Mouse (Mus musculus) neural tube, embryonic 11.5 days (tissue): ENCODE results near the gene Eif5a2. TPM values are rescaled to one million over a fixed set of nuclear protein-coding genes. Genes with fewer than 3 reads are reported as not detected.

Experiments used
- ATAC-seq: fragments of 200-750 bp; cut with Nextera tagmentation; 2 replicates; pipeline ENCODE4 v1.8.0; 2017; ENCODE audit warnings: moderate number of reproducible peaks, mild to moderate bottlenecking, moderate TSS enrichment, moderate library complexity; ENCODE audit not compliant: insufficient read depth, low FRiP score, low TSS enrichment
- DNase-seq: peaks from one replicate; pipeline ENCODE4 v3.0.0-alpha.2; 2015; ENCODE audit warnings: low spot score
- H3K27ac ChIP-seq: fragments of 300-500 bp; sonication (generic); 2 replicates; pipeline ENCODE4 v1.5.1; 2014; ENCODE audit warnings: low read depth, mild to moderate bottlenecking, low read length
- H3K27me3 ChIP-seq: fragments of 300-500 bp; sonication (generic); 2 replicates; pipeline ENCODE4 v1.6.1; 2014; ENCODE audit warnings: mild to moderate bottlenecking, low read length, mixed read lengths; ENCODE audit not compliant: control insufficient read depth, insufficient read depth
- H3K36me3 ChIP-seq: fragments of 300-500 bp; sonication (generic); 2 replicates; pipeline ENCODE4 v1.6.1; 2014; ENCODE audit warnings: mild to moderate bottlenecking, low read length, moderate library complexity, mixed read lengths; ENCODE audit not compliant: control insufficient read depth, insufficient read depth
- H3K4me1 ChIP-seq: fragments of 300-500 bp; sonication (generic); 2 replicates; pipeline ENCODE4 v1.6.1; 2014; ENCODE audit warnings: low read length, mixed read lengths; ENCODE audit not compliant: control insufficient read depth, insufficient read depth
- H3K4me2 ChIP-seq: fragments of 300-500 bp; sonication (generic); 2 replicates; pipeline ENCODE4 v1.6.1; 2014; ENCODE audit warnings: low read depth, mild to moderate bottlenecking, moderate library complexity
- H3K4me3 ChIP-seq: fragments of 300-500 bp; sonication (generic); 2 replicates; pipeline ENCODE4 v1.5.1; 2014; ENCODE audit warnings: low read depth, low read length
- H3K9ac ChIP-seq: fragments of 300-500 bp; sonication (generic); 2 replicates; pipeline ENCODE4 v1.6.1; 2014; ENCODE audit warnings: mild to moderate bottlenecking, low read length
- H3K9me3 ChIP-seq: fragments of 300-500 bp; sonication (generic); 2 replicates; pipeline ENCODE4 v1.6.1; 2016; ENCODE audit warnings: low read length; ENCODE audit not compliant: control insufficient read depth
- WGBS: fragments of 180-500 bp; shearing (Covaris S2); extraction: QIAGEN DNeasy Blood & Tissue Kit; methylation state at CpG from one replicate; pipeline ENCODE4 v1.1.7; 2014; 5-methylcytosine and 5-hydroxymethylcytosine counted together
- polyA plus RNA-seq: library from polyadenylated mRNA; unstranded; fragments of >200 nt; fragmentation: Nextera tagmentation; extraction: Ambion mirVana; gene quantifications from 2 replicates; pipeline ENCODE4 v1.2.1, GENCODE M21; 2014

The Eif5a2 gene
- 18.0 and 19.3 TPM in 2 replicates for polyA plus RNA-seq

- H3K27ac ChIP-seq = no peak within 1 kb of the TSS
- peak; percentile 99 for ATAC-seq
- H3K4me3 ChIP-seq = peak within 1 kb of the TSS; percentile 76
- peak; percentile 96 for DNase-seq
- no peaks in the 10 kb centered on the region for H3K9me3 ChIP-seq
- H3K36me3 ChIP-seq = no peaks in the 10 kb centered on the region
- H3K4me1 ChIP-seq = no peaks in the 10 kb centered on the region
- 3% methylated on average over 28 of the region's 46 CpGs for WGBS
- H3K4me2 ChIP-seq = peak within 1 kb of the TSS; percentile 98
- H3K9ac ChIP-seq = peak within 1 kb of the TSS; percentile 80
- no peaks in the 10 kb centered on the region for H3K27me3 ChIP-seq
Measured at GRCm38 (mm10) chr3:28780994-28781393, at the start of gene Eif5a2. Eif5a2 (plus strand) TSS chr3:28781276.

- ATAC-seq = no peak
- no peaks in the 10 kb centered on the region for H3K36me3 ChIP-seq
- H3K4me3 ChIP-seq = no peak overlapping the region
- H3K9ac ChIP-seq = no peak overlapping the region
- no peak overlapping the region for H3K4me2 ChIP-seq
- H3K27ac ChIP-seq = no peak overlapping the region
- DNase-seq = no peak
- WGBS = 63% methylated on average over 2 of the region's 2 CpGs
- no peaks in the 10 kb centered on the region for H3K4me1 ChIP-seq
- H3K27me3 ChIP-seq = no peaks in the 10 kb centered on the region
- no peaks in the 10 kb centered on the region for H3K9me3 ChIP-seq
Measured at GRCm38 (mm10) chr3:28734712-28735111, 46.4 kb upstream of the Eif5a2 start.

GRCm38 (mm10) chr3:28736981-28737380, 44.1 kb upstream of the Eif5a2 start:
- no peak for ATAC-seq
- DNase-seq = no peak

GRCm38 (mm10) chr3:28740353-28740752, 40.7 kb upstream of the Eif5a2 start:
- H3K4me1 ChIP-seq = no peaks in the 10 kb centered on the region
- no peak overlapping the region for H3K27ac ChIP-seq
- H3K9ac ChIP-seq = no peak overlapping the region
- no peak overlapping the region for H3K4me3 ChIP-seq
- no peaks in the 10 kb centered on the region for H3K9me3 ChIP-seq
- no peak overlapping the region for H3K4me2 ChIP-seq
- H3K27me3 ChIP-seq = no peaks in the 10 kb centered on the region
- H3K36me3 ChIP-seq = no peaks in the 10 kb centered on the region
- 30% methylated on average over 6 of the region's 6 CpGs for WGBS
- DNase-seq = no peak
- ATAC-seq = no peak

More at GRCm38 (mm10) chr3:28736981-28737380, 44.1 kb upstream of the Eif5a2 start:
- no peak overlapping the region for H3K27ac ChIP-seq
- H3K9me3 ChIP-seq = no peaks in the 10 kb centered on the region
- H3K4me1 ChIP-seq = no peaks in the 10 kb centered on the region
- no peak overlapping the region for H3K9ac ChIP-seq
- 33% methylated on average over 2 of the region's 2 CpGs for WGBS
- no peak overlapping the region for H3K4me3 ChIP-seq
- no peaks in the 10 kb centered on the region for H3K27me3 ChIP-seq
- H3K4me2 ChIP-seq = no peak overlapping the region
- no peaks in the 10 kb centered on the region for H3K36me3 ChIP-seq

- H3K27ac ChIP-seq = no peak overlapping the region
- H3K36me3 ChIP-seq = no peaks in the 10 kb centered on the region
- H3K9me3 ChIP-seq = no peaks in the 10 kb centered on the region
- 51% methylated on average over 8 of the region's 8 CpGs for WGBS
- H3K4me1 ChIP-seq = no peaks in the 10 kb centered on the region
- H3K4me2 ChIP-seq = no peak overlapping the region
- H3K9ac ChIP-seq = no peak overlapping the region
- DNase-seq (peak; percentile 15), ATAC-seq (no peak)
- no peak overlapping the region for H3K4me3 ChIP-seq
- H3K27me3 ChIP-seq = no peaks in the 10 kb centered on the region
Measured at GRCm38 (mm10) chr3:28743251-28743650, 37.8 kb upstream of the Eif5a2 start.

GRCm38 (mm10) chr3:28745835-28746483, 35.1 kb upstream of the Eif5a2 start:
- ATAC-seq = peak; percentile 87
- H3K27ac ChIP-seq = no peak overlapping the region
- H3K9ac ChIP-seq = no peak overlapping the region
- DNase-seq = peak; percentile 75
- H3K9me3 ChIP-seq = no peaks in the 10 kb centered on the region
- H3K4me3 ChIP-seq = no peak overlapping the region
- H3K4me1 ChIP-seq = no peaks in the 10 kb centered on the region
- WGBS = 34% methylated on average over 7 of the region's 7 CpGs
- no peaks in the 10 kb centered on the region for H3K36me3 ChIP-seq
- H3K27me3 ChIP-seq = no peaks in the 10 kb centered on the region
- no peak overlapping the region for H3K4me2 ChIP-seq

- Histone ChIP-seq H3K27ac (no peak overlapping the region), H3K4me2 (no peak overlapping the region), H3K9ac (no peak overlapping the region), H3K4me3 (no peak overlapping the region), H3K36me3 (no peaks in the 10 kb centered on the region), H3K4me1 (no peaks in the 10 kb centered on the region), H3K27me3 (no peaks in the 10 kb centered on the region), H3K9me3 (no peaks in the 10 kb centered on the region)
- ATAC-seq = no peak
- DNase-seq = no peak
- WGBS = 88% methylated on average over 3 of the region's 3 CpGs
Measured at GRCm38 (mm10) chr3:28748151-28748550, 32.9 kb upstream of the Eif5a2 start.

- ATAC-seq (no peak), DNase-seq (no peak)
- H3K27me3 ChIP-seq = no peaks in the 10 kb centered on the region
- H3K4me3 ChIP-seq = no peak overlapping the region
- no peaks in the 10 kb centered on the region for H3K4me1 ChIP-seq
- H3K9ac ChIP-seq = no peak overlapping the region
- H3K4me2 ChIP-seq = no peak overlapping the region
- H3K36me3 ChIP-seq = no peaks in the 10 kb centered on the region
- no peak overlapping the region for H3K27ac ChIP-seq
- no peaks in the 10 kb centered on the region for H3K9me3 ChIP-seq
Measured at GRCm38 (mm10) chr3:28748956-28749355, 32.1 kb upstream of the Eif5a2 start.

GRCm38 (mm10) chr3:28755477-28755876, 25.6 kb upstream of the Eif5a2 start:
- no peak overlapping the region for H3K4me2 ChIP-seq
- 79% methylated on average over 7 of the region's 7 CpGs for WGBS
- H3K4me3 ChIP-seq = no peak overlapping the region
- no peak overlapping the region for H3K9ac ChIP-seq
- H3K27ac ChIP-seq = no peak overlapping the region
- DNase-seq (no peak), ATAC-seq (no peak)
- H3K4me1 ChIP-seq = no peaks in the 10 kb centered on the region
- H3K27me3 ChIP-seq = no peaks in the 10 kb centered on the region
- no peaks in the 10 kb centered on the region for H3K36me3 ChIP-seq
- H3K9me3 ChIP-seq = no peaks in the 10 kb centered on the region
